Mouse (Mus musculus) liver, adult 2 months (tissue): Measurements from ENCODE around the gene Kif3b. TPM values are rescaled to one million over a fixed set of nuclear protein-coding genes. Genes with fewer than 3 reads are reported as not detected.

ENCODE experiments used
- DNase-seq: peaks from one replicate; pipeline ENCODE4 v3.0.0-alpha.2; 2011; ENCODE audit warnings: low read depth, low spot score; ENCODE audit errors: extremely low read depth
- H3K27ac ChIP-seq: fragments of 200-500 bp; replicated peaks from 2 replicates; pipeline ENCODE4 v1.5.1; 2012; ENCODE audit warnings: low read depth, mild to moderate bottlenecking, control low read depth, inconsistent platforms, low read length; ENCODE audit not compliant: insufficient read depth
- H3K27me3 ChIP-seq: fragments of 200-500 bp; 2 replicates; pipeline ENCODE4 v1.6.1; 2012; ENCODE audit warnings: mild to moderate bottlenecking, moderate library complexity, low read length, inconsistent platforms; ENCODE audit not compliant: control insufficient read depth, insufficient read depth
- H3K36me3 ChIP-seq: fragments of 200-500 bp; 2 replicates; pipeline ENCODE4 v1.6.1; 2012; ENCODE audit warnings: low read length, inconsistent platforms; ENCODE audit not compliant: control insufficient read depth, insufficient read depth
- H3K4me1 ChIP-seq: fragments of 200-500 bp; 2 replicates; pipeline ENCODE4 v1.6.1; 2011; ENCODE audit warnings: low read length; ENCODE audit not compliant: control insufficient read depth, insufficient read depth
- H3K4me3 ChIP-seq: fragments of 200-500 bp; 2 replicates; pipeline ENCODE4 v1.5.1; 2011; ENCODE audit warnings: low read depth, mild to moderate bottlenecking, control low read depth, low read length, moderate library complexity; ENCODE audit not compliant: insufficient read depth
- H3K79me2 ChIP-seq: fragments of 200-500 bp; 2 replicates; pipeline ENCODE4 v1.6.1; 2012; ENCODE audit warnings: inconsistent platforms, mild to moderate bottlenecking, low read length, moderate library complexity; ENCODE audit not compliant: control insufficient read depth, insufficient read depth
- H3K9ac ChIP-seq: fragments of 200-500 bp; 2 replicates; pipeline ENCODE4 v1.6.1; 2012; ENCODE audit warnings: low read depth, mild to moderate bottlenecking, control low read depth, inconsistent platforms, low read length
- CTCF ChIP-seq: fragments of 200-500 bp; IDR thresholded peaks from 2 replicates; pipeline ENCODE4 v1.5.1; 2011; ENCODE audit warnings: low read depth, low read length, control low read depth
- POLR2A ChIP-seq: fragments of 200-500 bp; IDR thresholded peaks from 2 replicates; pipeline ENCODE4 v1.6.1; 2011; ENCODE audit warnings: low read length, control low read depth; ENCODE audit not compliant: insufficient read depth; ENCODE audit errors: extremely low read depth
- WGBS: fragments of 180-500 bp; shearing (Covaris S2); methylation state at CpG from one replicate; pipeline ENCODE4 v1.1.7; 2018; 5-methylcytosine and 5-hydroxymethylcytosine counted together
- polyA plus RNA-seq: library from polyadenylated mRNA; depleted of rRNA; stranded (reverse); fragments of >200 nt; gene quantifications from 2 replicates; pipeline ENCODE4 v1.2.3, GENCODE M21; 2012
- total RNA-seq: library from RNA; depleted of rRNA; stranded (reverse); fragments of >200 nt; gene quantifications from 2 replicates; pipeline ENCODE4 v1.2.3, GENCODE M21; 2014

Gene Kif3b
- total and polyA plus RNA-seq, 2 experiments: 2.8 to 5.4 TPM

DNA sequence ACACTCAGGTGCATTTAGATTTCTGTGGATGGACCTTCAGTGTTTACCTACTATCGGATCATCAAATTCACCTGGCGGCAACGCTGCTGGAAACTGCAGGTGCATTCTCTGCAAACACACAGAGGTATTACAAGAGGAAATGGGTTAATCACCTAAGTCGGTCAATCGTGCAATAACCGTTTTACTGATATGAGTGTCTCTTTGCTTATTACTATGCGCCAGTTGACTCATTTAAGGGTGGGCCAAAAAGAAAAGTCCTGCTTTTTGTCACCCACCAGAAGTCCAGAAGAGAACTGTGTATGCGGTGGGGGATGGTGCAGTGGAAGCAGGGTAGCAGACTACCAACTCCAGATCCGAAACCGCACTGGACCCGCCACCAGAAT lies 53.8 kb downstream of the Kif3b start:
- Histone ChIP-seq H3K27ac (peak overlapping the region; percentile 77), H3K36me3 (no peaks in the 10 kb centered on the region), H3K79me2 (peaks cover 15% of the 10 kb centered on the region; the same call in 1 of the 2 replicates), H3K27me3 (no peaks in the 10 kb centered on the region), H3K4me1 (peaks cover 6% of the 10 kb centered on the region; the same call in 1 of the 2 replicates), H3K4me3 (peak overlapping the region; percentile 63), H3K9ac (peak overlapping the region; percentile 75)
- DNase-seq: peak; percentile 37
- WGBS: under 1% methylated on average over 11 of the region's 11 CpGs
- TF ChIP-seq POLR2A (no peak), CTCF (no peak)

DNA sequence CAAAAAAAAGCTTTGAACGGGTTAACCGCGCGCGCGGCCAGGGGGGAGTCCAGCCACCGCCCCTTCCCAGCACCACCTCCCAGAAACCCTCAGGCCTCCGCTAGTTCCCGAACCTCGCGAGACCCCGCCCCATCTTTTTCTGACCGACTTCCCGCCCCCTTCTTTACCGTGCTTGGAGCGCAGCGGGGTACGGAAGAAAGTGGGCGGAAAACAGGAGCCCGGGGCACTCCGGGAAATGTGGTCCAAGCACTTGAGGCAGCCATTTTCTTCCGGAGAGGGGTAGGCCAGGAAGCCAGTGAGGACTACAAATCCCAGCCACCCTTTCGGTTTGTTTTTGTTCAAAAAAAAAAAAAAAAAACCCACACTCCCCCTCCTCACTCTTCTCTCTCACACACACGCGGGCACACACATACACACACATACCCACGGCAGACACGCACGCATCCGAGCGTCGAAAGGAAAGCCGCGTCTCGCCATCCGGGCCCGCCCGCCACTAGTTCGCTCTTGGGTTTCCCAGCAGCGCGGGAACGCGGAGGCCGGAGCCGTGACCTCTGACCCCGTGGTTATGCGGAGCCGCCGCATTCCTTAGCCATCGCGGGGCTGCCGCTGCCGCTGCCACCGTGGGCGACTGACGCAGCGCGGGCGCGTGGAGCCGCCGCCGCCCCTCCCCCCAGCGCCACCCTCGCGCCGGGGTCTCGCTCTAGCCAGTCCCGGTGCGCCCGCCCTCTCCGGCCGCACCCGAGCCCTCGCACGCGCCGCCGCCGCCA lies 54.4 kb downstream of the Kif3b start, which contains the start of gene Asxl1:
TSS of gene Asxl1 (plus strand) at position 376 of the 767 bp plus-strand sequence.
- no peaks in the 10 kb centered on the region for H3K36me3 ChIP-seq
- peak within 1 kb of the TSS; percentile 97 for H3K4me3 ChIP-seq
- peak within 1 kb of the TSS; percentile 98 for H3K27ac ChIP-seq
- peaks cover 6% of the 10 kb centered on the region for H3K4me1 ChIP-seq
- DNase-seq: peak; percentile 94
- H3K9ac ChIP-seq: peak within 1 kb of the TSS; percentile 89
- peaks cover 18% of the 10 kb centered on the region; the same call in 1 of the 2 replicates for H3K79me2 ChIP-seq
- TF ChIP-seq CTCF (no peak), POLR2A (peak; percentile 42; the same call in 1 of the 2 replicates)
- WGBS: under 1% methylated on average over 78 of the region's 79 CpGs
- no peaks in the 10 kb centered on the region for H3K27me3 ChIP-seq

DNA sequence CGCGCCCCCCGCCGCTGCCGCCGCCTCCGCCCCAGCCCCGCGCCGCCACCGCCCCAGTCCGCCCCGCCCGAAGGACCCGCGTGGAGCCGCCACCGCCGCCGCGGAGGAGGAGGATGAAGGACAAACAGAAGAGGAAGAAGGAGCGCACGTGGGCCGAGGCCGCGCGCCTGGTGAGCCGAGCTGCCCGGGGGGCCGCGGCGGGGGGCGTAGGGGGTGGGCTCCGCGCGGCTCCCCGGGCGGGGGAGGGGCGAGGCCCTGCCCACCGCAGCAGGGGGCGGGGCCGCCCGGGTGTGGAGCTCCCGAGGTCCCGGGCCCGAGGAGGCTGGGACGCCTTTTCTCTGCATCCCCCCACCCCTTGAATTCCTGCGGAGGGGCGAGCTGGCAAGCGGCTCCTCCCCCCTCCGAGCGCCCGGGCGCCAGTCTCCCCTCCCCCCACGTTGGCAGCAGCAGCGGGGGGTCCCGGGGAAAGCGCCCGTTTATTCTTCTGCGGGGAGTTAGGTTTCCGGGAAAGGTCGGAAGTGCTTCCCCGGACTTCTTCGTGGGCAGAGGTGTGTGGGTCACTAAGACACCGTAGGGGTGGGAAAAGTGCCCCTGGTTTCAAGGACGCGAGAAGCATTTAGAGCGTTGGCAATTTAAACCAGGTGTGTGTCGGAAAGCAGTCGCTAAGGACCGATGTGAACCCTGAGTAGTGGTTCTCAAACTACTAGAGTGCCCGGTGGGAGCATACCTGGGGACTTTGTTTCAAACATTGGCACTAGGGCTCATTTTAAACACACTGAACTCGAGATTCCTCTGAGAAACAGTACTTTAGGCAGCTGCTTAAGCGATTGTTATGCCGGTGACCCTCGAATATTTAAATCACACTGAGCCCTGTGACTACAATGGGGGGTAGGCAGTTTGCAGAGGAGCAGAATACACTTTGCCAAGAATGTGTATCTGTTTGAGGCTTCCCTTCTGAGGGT lies 55.3 kb downstream of the Kif3b start:
- H3K36me3 ChIP-seq: no peaks in the 10 kb centered on the region
- peaks cover 6% of the 10 kb centered on the region for H3K4me1 ChIP-seq
- no peaks in the 10 kb centered on the region for H3K27me3 ChIP-seq
- peak overlapping the region; percentile 97 for H3K4me3 ChIP-seq
- no peak for DNase-seq
- H3K9ac ChIP-seq: peak overlapping the region; percentile 89
- peak overlapping the region; percentile 98 for H3K27ac ChIP-seq
- peaks cover 22% of the 10 kb centered on the region; the same call in 1 of the 2 replicates for H3K79me2 ChIP-seq
- TF ChIP-seq CTCF: no peak
- no peak for TF ChIP-seq POLR2A
- 2% methylated on average over 62 of the region's 76 CpGs for WGBS

DNA sequence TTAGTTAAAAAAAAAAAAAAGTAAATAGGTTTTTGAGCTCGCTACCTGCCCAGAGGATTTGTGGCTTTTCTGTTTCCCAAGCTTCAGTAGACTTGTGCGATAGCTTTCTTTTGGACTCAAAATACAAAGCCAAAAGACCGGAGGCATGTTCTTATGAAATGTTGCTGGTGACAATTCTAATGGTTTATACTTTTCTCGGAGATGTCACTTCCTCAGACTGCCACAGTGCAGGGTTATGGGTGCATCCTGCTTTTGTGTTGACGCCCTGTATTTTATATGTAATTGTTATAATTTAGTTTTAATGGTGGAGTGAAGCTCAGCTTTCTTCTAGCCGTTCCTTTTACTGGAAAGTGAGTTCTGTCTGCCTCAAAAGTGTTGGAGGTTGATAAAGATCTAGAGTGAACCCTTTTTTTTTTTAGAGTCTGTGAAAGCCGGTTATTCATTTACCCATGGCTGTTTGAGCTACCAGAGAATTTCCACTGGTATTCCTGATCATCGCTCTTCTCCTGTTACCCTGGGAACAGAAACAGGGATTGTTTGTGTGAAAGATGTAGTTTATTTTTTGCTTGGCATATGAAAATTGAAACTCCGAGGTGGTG lies 56.1 kb downstream of the Kif3b start:
- H3K27ac ChIP-seq: peak overlapping the region; percentile 76
- H3K36me3 ChIP-seq: peaks cover 3% of the 10 kb centered on the region
- H3K79me2 ChIP-seq: peaks cover 25% of the 10 kb centered on the region; the same call in 1 of the 2 replicates
- peak; percentile 82 for DNase-seq
- peak overlapping the region; percentile 89 for H3K9ac ChIP-seq
- H3K27me3 ChIP-seq: no peaks in the 10 kb centered on the region
- TF ChIP-seq CTCF (no peak), POLR2A (no peak)
- WGBS: under 1% methylated on average over 9 of the region's 9 CpGs
- H3K4me1 ChIP-seq: peaks cover 6% of the 10 kb centered on the region
- peak overlapping the region; percentile 97 for H3K4me3 ChIP-seq

DNA sequence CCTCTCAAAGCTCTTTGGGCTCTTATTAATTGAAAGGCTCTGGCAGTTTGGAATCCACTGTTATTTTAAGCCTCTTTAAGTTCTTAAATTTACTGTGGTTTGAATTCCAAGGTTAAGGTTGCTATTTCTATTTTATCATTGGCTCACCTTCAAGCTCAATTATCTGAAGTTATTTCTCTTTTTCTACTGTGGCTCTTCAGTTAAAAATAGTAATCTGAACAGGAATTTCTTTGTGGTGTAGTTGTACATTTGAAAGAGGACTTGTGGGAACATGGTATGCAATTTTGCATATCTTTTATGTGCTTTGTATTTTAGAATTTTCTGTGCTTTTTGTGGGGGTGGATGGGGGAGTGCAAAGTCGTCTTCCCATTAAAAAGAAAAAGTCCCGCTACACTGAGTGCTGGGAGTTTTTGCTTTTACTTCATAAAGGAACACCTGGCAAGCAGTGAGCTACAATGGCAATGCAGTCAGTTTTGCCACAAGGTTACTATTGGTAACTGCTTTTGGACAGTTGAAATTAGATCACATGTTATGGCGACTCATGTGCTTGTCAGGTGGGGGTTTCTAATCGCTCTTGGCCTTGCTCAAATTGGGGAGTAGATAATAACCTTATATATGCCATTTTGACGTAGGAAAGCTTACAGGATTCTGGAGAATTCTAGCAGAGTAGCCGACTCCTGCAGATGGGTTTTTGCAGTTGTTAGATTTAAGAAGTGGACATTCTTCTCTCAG lies 57.1 kb downstream of the Kif3b start:
- no peak for DNase-seq
- no peak overlapping the region for H3K9ac ChIP-seq
- H3K36me3 ChIP-seq: peaks cover 6% of the 10 kb centered on the region
- no peak overlapping the region for H3K27ac ChIP-seq
- H3K4me3 ChIP-seq: no peak overlapping the region
- peaks cover 6% of the 10 kb centered on the region for H3K4me1 ChIP-seq
- no peaks in the 10 kb centered on the region for H3K27me3 ChIP-seq
- 57% methylated on average over 6 of the region's 6 CpGs for WGBS
- peaks cover 25% of the 10 kb centered on the region; the same call in 1 of the 2 replicates for H3K79me2 ChIP-seq
- TF ChIP-seq POLR2A: no peak
- TF ChIP-seq CTCF: no peak
